Mouse (Mus musculus) embryonic fibroblast, embryonic 13.5 days (primary cell): ENCODE measurements around the gene Pls3. TPM values are rescaled to one million over a fixed set of nuclear protein-coding genes. Genes with fewer than 3 reads are reported as not detected.

ENCODE experiments used
- H3K27ac ChIP-seq: 2 replicates; pipeline ENCODE4 v1.5.1; 2012; ENCODE audit warnings: low read length, control low read depth, inconsistent platforms; ENCODE audit not compliant: insufficient read depth
- H3K4me1 ChIP-seq: 2 replicates; pipeline ENCODE4 v1.6.1; 2011; ENCODE audit warnings: low read length; ENCODE audit not compliant: control insufficient read depth, insufficient read depth
- H3K4me3 ChIP-seq: 2 replicates; pipeline ENCODE4 v1.5.1; 2011; ENCODE audit warnings: mild to moderate bottlenecking, control low read depth, low read length; ENCODE audit not compliant: insufficient read depth
- CTCF ChIP-seq: IDR thresholded peaks from 2 replicates; pipeline ENCODE4 v1.5.1; 2011; ENCODE audit warnings: mild to moderate bottlenecking, control low read depth, low read length, moderate library complexity, borderline replicate concordance; ENCODE audit not compliant: insufficient read depth
- POLR2A ChIP-seq: IDR thresholded peaks from 2 replicates; pipeline ENCODE4 v1.6.1; 2011; ENCODE audit warnings: low read depth, mild to moderate bottlenecking, control low read depth, low read length, moderate library complexity
- polyA plus RNA-seq: library from polyadenylated mRNA; stranded (reverse); fragments of >200 nt; gene quantifications from 2 replicates; pipeline ENCODE4 v1.2.4, GENCODE M21; 2011; ENCODE audit warnings: low read depth; ENCODE audit not compliant: missing spikeins, insufficient read length

The Pls3 gene
- polyA plus RNA-seq = 326 and 437 TPM in 2 replicates

DNA sequence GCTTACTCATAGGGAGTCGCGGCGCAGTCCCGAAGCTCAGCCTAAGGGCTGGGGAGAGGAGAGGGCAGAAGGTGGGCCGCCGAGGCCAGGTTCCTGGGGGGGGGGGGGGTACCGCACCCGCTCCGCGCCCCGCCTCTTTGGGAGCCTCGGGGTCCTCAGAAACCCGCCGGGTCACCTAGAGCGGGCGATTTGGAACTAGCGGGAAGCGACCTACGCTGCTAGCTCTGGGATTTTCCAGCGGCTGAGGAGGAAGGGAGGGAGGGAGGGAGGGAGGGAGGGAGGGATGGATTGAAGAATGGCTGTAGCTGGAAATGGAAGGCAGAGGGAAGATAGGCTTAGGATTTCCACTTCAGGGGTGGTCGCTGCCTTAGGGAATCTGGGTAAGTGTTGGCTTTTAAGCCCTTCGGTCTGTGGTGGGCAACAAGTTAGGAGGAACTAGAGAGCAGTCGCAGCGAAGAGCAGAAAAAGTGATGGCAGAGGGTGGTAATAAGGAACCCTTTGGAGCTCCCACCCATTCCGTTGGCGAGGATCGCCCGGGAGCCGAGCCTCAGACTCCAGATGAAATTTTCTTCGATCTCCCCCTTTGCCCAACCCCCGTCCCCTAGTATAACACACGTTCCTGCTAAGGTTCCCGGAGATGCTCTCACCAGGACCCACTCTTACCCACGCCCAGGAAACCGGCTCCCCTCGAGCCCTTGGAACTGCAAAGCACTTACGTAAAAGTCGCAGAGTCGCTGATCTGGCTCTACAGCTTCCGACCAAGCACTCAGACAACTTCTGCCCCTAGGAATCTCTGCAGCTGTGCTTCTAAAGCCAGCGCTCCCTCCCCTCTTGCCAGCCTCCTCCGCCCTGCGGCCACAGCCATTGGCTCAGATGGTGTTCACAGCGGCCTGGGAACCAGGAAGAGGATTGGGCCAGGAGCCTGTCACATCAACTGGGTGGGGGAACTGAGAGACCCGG is at the start of gene Pls3:
TSS of gene Pls3 (minus strand) at position 851 of the 960 bp plus-strand sequence.
- Histone ChIP-seq H3K27ac (peak within 1 kb of the TSS; percentile 79), H3K4me3 (peak within 1 kb of the TSS; percentile 72), H3K4me1 (no peaks in the 10 kb centered on the region)
- TF ChIP-seq CTCF (no peak), POLR2A (peak; percentile 96)

DNA sequence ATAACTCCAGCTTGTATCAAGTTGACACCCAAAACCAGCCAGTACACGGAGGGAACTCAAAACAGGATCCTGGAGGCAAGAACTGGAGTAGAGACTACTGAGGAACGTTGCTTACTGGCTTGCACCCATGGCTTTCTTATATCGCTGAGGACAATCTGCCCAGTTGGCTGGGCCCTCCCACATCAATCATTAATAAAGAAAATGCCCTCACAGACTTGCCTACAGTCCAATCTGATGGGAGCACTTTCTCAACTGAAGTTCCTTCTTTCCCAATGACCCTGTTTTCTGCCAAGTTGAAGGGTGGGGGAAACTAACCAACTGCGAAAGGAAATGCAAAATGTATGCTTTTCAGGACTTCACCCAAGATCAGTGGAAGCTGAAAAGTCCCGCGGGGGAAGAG is 20.7 kb upstream of the Pls3 start:
- H3K4me3 ChIP-seq = no peak overlapping the region
- no peak overlapping the region for H3K27ac ChIP-seq
- TF ChIP-seq POLR2A (no peak), CTCF (no peak)

DNA sequence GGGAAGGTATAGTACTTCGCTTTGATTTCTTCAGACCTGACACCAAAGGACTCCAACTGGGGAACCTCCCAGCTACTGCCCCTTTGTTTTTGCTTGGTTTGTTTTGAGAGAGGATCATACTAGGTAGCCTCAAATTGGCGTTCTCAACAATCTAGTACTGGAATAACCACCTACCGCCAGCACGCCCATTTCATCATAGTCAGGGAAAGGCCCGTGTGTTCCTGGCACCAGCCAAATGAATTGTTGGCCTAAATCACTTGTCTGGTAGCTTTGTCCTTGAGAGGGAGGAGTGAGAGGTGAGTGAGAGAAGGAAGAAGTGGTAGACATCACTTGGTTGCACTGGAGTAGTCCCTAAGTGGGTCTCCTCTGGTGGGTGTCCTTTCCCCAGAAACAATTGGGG is 584 bp upstream of the Pls3 start:
- Histone ChIP-seq H3K27ac (no peak overlapping the region), H3K4me3 (peak overlapping the region; percentile 29)
- no peak for TF ChIP-seq CTCF
- TF ChIP-seq POLR2A = no peak

More for the DNA sequence above, 20.7 kb upstream of the Pls3 start:
- no peaks in the 10 kb centered on the region for H3K4me1 ChIP-seq

DNA sequence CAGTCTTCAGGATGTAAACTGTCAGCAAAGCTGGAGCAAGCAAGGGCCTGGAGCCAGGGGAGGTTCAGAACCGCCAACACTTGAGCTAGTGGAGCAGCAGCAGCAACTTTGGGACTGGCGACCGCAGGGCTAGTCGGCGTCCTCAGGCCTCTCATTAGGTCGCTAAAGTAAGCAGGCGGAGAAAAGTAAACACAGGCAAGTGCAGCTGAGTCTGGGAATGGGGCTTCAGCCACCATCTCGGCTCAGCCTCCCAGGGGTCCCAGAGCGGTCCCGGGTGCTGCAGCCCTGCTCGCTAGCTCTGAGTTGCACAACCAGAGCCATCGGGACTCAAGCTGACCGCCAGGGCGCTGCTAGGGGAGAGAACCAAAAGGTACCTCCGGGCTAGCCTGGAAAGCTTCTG is 1.2 kb downstream of the Pls3 start:
- peak overlapping the region; percentile 50 for H3K27ac ChIP-seq
- H3K4me1 ChIP-seq = no peaks in the 10 kb centered on the region
- H3K4me3 ChIP-seq = peak overlapping the region; percentile 72
- no peak for TF ChIP-seq CTCF
- TF ChIP-seq POLR2A = no peak

More for the DNA sequence above, 584 bp upstream of the Pls3 start:
- H3K4me1 ChIP-seq = no peaks in the 10 kb centered on the region

DNA sequence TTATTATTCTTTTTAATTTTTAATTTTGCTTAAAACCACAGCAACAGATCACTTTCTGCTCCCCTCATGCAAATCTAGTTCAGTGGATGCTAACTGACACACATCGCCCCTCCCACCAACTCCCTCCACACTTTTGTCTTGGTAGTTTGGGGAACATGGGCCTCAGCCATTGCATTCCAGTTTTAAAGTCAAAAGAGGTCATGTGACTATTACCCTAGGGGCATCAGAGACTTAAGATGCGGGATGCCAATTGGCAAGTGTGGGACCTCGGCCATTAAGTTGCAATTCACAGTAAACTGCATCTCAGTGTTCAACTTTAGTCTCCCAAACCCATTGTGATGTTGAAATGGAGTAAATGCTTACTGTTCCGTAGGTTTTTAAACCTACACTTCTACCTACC is 1.7 kb downstream of the Pls3 start:
- peak overlapping the region; percentile 72 for H3K4me3 ChIP-seq
- TF ChIP-seq POLR2A (no peak), CTCF (no peak)
- no peaks in the 10 kb centered on the region for H3K4me1 ChIP-seq
- H3K27ac ChIP-seq = peak overlapping the region; percentile 50

DNA sequence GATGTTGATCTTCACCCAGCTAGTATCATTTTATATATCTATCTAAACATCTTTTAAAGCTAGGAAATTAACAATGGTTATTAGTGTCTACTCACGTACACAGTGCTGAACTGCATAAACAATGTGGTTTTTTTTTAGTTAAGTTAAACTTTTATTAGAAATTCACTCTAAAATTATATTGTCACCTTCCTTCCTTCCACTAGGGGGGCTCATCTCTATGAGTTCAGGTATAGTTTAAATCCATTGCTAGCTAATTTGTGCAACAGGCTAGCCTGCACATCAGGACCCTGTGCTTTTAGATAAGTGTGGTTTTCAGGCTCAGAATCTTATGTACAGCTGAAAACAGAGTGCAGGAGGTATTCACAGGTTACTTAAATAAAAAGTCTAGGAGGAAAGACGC is 3.1 kb downstream of the Pls3 start:
- Histone ChIP-seq H3K27ac (no peak overlapping the region), H3K4me3 (no peak overlapping the region), H3K4me1 (no peaks in the 10 kb centered on the region)
- TF ChIP-seq POLR2A (no peak), CTCF (no peak)

DNA sequence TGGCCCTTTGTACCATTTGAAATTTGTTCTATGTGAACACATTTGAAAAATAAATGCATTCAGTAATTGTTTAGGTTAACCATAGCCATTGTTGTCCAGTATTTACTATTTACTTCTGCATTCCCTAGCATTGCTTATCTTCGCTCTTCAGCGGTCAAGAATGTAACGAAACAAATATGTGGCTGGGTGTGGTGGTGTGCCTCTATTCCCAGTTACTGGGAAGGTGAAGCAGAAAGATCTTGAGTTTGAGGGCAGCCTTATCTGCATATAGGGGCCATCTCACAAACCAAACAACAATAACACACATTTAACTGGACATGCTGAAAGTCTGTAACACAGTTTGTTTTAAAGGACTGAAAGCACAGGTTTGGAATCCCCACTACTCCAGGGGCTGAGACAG is 13.3 kb downstream of the Pls3 start:
- H3K4me1 ChIP-seq = no peaks in the 10 kb centered on the region
- TF ChIP-seq CTCF = no peak
- TF ChIP-seq POLR2A = no peak
- no peak overlapping the region for H3K27ac ChIP-seq
- H3K4me3 ChIP-seq = no peak overlapping the region

DNA sequence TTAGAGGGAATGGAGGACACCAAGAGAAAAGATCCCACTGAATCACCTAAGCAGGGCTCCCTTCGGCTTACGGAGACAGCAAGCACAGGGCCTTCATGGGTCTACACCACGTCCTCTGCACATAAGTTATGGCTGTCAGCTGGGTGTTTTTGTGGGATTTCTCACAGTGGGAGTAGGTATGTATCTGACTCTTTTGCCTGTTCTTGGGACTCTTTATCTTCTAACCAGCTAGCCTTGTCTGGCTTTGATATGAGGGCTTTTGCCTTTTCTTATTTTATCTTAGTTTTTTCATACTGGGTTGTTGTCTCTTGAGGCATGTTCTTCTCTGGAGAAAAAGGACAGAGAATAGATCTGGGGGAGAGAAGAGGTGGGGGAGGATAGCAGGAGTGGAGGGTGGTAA is 20.7 kb downstream of the Pls3 start:
- H3K4me3 ChIP-seq = no peak overlapping the region
- H3K27ac ChIP-seq = no peak overlapping the region
- no peak for TF ChIP-seq CTCF
- TF ChIP-seq POLR2A = no peak
- H3K4me1 ChIP-seq = no peaks in the 10 kb centered on the region

DNA sequence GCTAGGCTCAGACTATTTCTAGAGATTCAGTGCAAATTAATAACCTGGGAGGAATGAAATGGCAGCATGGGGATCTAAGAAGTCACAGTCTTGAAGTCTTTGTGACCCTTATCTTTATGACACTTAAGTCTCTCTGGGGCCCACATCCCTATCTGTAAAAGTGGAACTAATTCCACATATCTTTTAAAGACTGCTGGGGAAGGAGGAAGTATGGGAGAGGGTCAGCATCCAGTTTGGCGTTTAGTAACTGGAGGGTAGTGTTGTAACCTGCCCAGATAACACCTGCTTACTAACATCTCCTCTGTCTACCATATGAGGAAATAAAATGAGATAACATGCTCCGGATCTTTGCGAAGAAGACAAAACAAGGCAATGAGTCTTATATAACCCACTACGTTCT is 30.7 kb downstream of the Pls3 start:
- TF ChIP-seq CTCF (no peak), POLR2A (no peak)
- peak overlapping the region; percentile 26; the same call in 1 of the 2 replicates for H3K27ac ChIP-seq
- H3K4me3 ChIP-seq = no peak overlapping the region
- H3K4me1 ChIP-seq = peaks cover 7% of the 10 kb centered on the region; the same call in 1 of the 2 replicates

DNA sequence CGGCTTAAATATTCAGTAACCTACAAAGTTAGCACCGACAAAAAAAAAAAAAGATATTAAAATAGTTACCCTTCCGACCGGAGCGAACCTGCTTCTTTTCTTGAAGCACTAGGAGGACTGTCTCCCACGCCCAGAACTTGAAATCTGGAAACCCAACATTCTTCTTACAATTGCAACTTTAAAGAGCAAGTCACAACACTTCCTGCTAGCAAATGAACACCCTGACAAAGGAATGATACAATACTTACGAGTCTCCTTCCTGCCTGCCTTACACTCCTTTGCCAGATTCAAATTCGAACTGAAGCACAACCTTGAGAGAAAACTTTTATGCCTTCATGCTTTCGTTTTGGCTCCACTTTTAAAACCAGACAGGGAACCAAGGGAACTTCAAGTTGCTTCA is 32.1 kb downstream of the Pls3 start:
- H3K27ac ChIP-seq = peak overlapping the region; percentile 67
- H3K4me1 ChIP-seq = peaks cover 7% of the 10 kb centered on the region; the same call in 1 of the 2 replicates
- H3K4me3 ChIP-seq = peak overlapping the region; percentile 24; the same call in 1 of the 2 replicates
- TF ChIP-seq POLR2A (no peak), CTCF (no peak)
